Mouse (Mus musculus) activated CD4-positive, CD25-positive, alpha-beta regulatory T cell, adult 9 weeks (primary cell): Measurements from ENCODE around the gene Nol4l. TPM values are rescaled to one million over a fixed set of nuclear protein-coding genes. Genes with fewer than 3 reads are reported as not detected.

Source experiments
- polyA plus RNA-seq: library from polyadenylated mRNA; unstranded; fragments of 100-300 nt; shearing (Covaris generic); gene quantifications from one replicate; pipeline ENCODE4 v1.2.1, GENCODE M21; 2017

Gene Nol4l
- polyA plus RNA-seq, result 6.4 TPM

DNA sequence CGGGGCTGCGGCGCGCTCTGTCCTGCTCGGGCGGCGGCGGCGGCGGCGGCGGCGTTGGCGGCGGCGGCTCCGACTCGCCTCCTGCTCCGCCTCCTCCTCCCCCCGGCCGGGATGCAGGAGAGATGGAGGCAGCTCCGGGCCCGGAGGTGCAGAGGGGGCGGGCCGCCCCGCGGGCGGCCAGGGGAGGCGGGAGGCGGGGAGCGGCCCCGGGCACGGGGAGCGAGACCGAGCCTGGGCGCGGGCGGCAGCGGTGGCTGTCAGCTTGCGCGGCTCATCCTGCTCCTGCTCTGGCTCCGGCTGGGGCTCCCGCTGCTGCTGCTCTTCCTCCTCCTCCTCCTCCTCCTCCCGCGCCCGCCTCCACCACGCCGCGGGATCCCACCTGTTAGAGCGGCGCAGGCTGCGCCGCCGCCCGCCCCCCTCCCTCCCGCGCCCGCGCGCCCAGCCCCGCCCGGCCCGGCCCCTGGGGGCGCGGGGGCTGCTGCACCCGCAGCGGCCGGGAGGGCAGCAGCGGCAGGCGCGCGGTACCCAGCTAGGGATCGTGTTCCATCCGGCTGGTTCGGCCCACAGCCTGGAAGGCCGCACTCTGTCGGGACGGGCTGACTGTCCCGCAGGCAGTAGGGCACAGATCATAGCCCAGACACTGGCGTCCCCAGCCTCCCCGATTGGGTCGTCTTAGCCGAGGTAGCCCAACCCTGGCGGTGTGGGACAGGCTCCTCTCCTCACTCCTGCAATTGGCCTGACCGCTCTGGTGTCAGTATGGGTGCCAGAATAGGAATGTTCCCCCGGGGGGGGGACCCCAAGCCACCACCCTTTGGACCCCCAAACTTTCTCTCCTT is at the start of gene Nol4l:
TSS of gene Nol4l (minus strand) at position 41 of the 836 bp plus-strand sequence.

DNA sequence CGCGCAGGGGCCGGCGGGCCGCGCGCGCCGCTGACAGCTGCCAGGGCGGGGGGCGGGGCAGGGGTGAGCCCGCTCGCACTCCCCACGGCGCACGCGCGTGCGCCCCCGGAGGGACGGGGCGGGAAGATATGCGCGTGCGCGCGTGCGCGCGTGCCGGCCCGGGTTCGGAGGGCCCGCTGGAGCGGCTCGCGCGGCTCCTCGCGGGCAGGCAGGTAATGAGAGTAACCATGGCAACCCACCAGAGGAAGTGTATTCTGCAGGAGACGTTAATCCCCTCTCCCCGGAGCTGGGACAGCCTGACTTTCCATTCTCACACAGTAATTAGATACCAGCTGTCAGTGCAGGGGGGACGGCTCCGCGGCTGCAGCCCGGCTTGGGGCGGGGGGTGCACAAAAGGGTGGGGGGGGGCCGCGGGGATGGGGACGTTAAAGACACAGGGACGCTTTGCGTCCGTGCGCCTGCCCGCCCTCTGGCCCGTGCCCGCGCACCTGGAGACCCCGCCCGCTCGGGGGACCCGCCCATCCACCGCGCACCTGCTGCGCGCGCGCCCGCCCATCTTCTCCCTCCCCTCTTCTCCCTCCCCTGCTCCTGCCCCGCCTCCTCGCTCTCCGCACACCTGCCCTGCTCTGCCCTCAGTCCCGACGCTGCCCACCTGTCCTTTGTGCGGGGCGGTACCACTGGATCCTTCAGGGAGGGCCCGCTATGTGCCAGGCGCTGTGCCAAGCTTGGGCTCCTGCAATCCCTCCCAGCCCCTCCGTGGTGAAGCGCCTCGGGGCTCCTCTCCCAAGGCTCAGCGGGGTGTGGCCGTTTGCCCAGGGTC is 37.0 kb downstream of the Nol4l start, which contains the start of gene 4930404H24Rik:
TSS of gene 4930404H24Rik (plus strand) at position 218 of the 820 bp plus-strand sequence.

Other genes starting within 250 kb of the Nol4l start
- 34.5 TPM for gene Kif3b, start 238.6 kb downstream of the Nol4l start, polyA plus RNA-seq
- 19.5 TPM for gene Asxl1, start 184.1 kb downstream of the Nol4l start, polyA plus RNA-seq
- gene 4930404H24Rik, start 37.2 kb downstream of the Nol4l start, polyA plus RNA-seq, result not detected
- 139 TPM for gene Commd7, start 102.8 kb upstream of the Nol4l start, polyA plus RNA-seq
- gene Dnmt3b, start 119.5 kb upstream of the Nol4l start, polyA plus RNA-seq, result 4.0 TPM
- not detected for gene Dnmt3c, start 166.7 kb upstream of the Nol4l start, polyA plus RNA-seq
- gene Mapre1, start 211.3 kb upstream of the Nol4l start, polyA plus RNA-seq, result 212 TPM
- gene Efcab8, start 250.0 kb upstream of the Nol4l start, polyA plus RNA-seq, result 0.56 TPM